Mouse (Mus musculus) T-helper 1 cell (primary cell): ENCODE measurements at regions not wholly inside any gene's neighbourhood (a gene's known extent, or its start where the extent isn't known, plus 50 kb on each side); places are given as distances from the start of the nearest gene placed in this dataset.

ENCODE experiments used
- in situ Hi-C: fragments of 300-600 bp; cut with MboI, MseI; formaldehyde crosslinking; loops from one replicate; pipeline ENCODE4 v1.15.1; 2025; ENCODE audit warnings: high pct_unique_total_duplicates

- in situ Hi-C loops: no loop called here
Observed at GRCm38 (mm10) chr6:84266736-84267135, 258.3 kb downstream of the Dysf start.

GRCm38 (mm10) chr6:84264681-84265080 is 256.3 kb downstream of the Dysf start:
- in situ Hi-C loops: no loop called here

DNA sequence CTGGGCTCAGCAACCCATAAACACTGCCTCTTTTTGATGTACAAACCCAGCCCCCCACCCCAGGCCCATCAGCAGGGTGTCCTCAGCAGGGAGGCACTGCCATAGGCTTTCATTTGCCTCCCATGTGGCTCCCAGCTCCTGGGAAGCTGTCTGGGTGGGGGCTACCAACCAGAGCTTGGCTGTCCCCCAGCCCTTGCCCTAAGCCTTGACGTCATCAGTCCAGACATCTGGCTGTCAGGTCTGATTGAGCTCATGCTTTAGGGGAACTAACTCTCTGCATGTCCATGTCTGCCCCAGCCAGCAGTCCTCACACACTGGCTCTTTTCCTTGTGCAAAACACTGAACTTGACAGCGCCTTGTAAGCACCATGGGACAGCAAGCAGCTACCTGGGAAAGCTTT is 255.3 kb downstream of the Dysf start:
- in situ Hi-C loops: no loop called here

GRCm38 (mm10) chr6:84262766-84263165 is 254.4 kb downstream of the Dysf start:
- in situ Hi-C loops: no loop called here

DNA sequence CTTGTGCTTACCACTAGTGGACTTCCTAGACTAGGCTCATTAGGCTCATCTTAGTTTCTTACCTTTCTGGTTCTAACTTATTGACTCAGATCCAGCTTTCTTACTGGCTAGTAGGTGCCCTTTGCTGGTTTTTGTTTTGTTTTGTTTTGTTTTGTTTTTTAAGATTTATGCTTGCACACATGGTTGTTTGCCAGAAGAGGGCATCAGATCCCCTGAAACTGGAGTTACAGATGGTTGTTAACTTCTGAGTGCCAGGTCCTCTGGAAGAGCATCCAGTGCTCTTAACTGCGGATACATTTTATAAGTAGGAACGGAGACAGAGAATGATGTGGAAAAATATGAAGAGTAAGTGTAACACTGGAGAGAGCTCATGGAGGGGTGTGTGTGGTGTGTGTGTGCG is 253.1 kb downstream of the Dysf start:
- in situ Hi-C loops: no loop called here
